Mouse (Mus musculus): ENCODE results near the gene Slc8b1.

The Slc8b1 gene

GRCm38 (mm10) chr5:120510982-120511642 lies at the start of gene Slc8b1:
TSS of gene Slc8b1 (plus strand) at chr5:120511168.
- in situ Hi-C loops (cut with MboI; ENCODE audit: unreplicated experiment in 2 of 2) = no loop called here

GRCm38 (mm10) chr5:120461902-120462301 lies 49.1 kb upstream of the Slc8b1 start:
- in situ Hi-C loops (cut with MboI; ENCODE audit: unreplicated experiment in 2 of 2) = no loop called here

GRCm38 (mm10) chr5:120464321-120464720 lies 46.6 kb upstream of the Slc8b1 start:
- in situ Hi-C loops (cut with MboI; ENCODE audit: unreplicated experiment in 2 of 2) = no loop called here

- in situ Hi-C loops (cut with MboI; ENCODE audit: unreplicated experiment in 2 of 2) = no loop called here
Measured at GRCm38 (mm10) chr5:120465062-120465461, 45.9 kb upstream of the Slc8b1 start.

- in situ Hi-C loops (cut with MboI; ENCODE audit: unreplicated experiment in 2 of 2) = no loop called here
Measured at GRCm38 (mm10) chr5:120465860-120466259, 45.1 kb upstream of the Slc8b1 start.

- in situ Hi-C loops (cut with MboI; ENCODE audit: unreplicated experiment in 2 of 2) = no loop called here
Measured at GRCm38 (mm10) chr5:120467026-120467425, 43.9 kb upstream of the Slc8b1 start.

- in situ Hi-C loops (cut with MboI; ENCODE audit: unreplicated experiment in 2 of 2) = no loop called here
Measured at GRCm38 (mm10) chr5:120468336-120468735, 42.6 kb upstream of the Slc8b1 start.

GRCm38 (mm10) chr5:120468830-120469229 lies 42.1 kb upstream of the Slc8b1 start:
- in situ Hi-C loops (cut with MboI; ENCODE audit: unreplicated experiment in 2 of 2) = no loop called here

GRCm38 (mm10) chr5:120471538-120471937 lies 39.4 kb upstream of the Slc8b1 start:
- in situ Hi-C loops (cut with MboI; ENCODE audit: unreplicated experiment in 2 of 2) = no loop called here

GRCm38 (mm10) chr5:120472770-120473169 lies 38.2 kb upstream of the Slc8b1 start, which contains the start of gene Sdsl:
TSS of gene Sdsl (minus strand) at chr5:120472810.
- in situ Hi-C loops (cut with MboI; ENCODE audit: unreplicated experiment in 2 of 2) = no loop called here

GRCm38 (mm10) chr5:120473361-120473760 lies 37.6 kb upstream of the Slc8b1 start:
- in situ Hi-C loops (cut with MboI; ENCODE audit: unreplicated experiment in 2 of 2) = no loop called here

- in situ Hi-C loops (cut with MboI; ENCODE audit: unreplicated experiment in 2 of 2) = loop anchor here in 1 of 2 experiments (25.0 kb wide), 1 partner anchor 261 kb away; the partner anchor contains the start of gene Oas2
Measured at GRCm38 (mm10) chr5:120475861-120476260, 35.1 kb upstream of the Slc8b1 start.

GRCm38 (mm10) chr5:120476296-120476695 lies 34.7 kb upstream of the Slc8b1 start, which contains the start of gene Sds:
TSS of gene Sds (plus strand) at chr5:120476526.
- in situ Hi-C loops (cut with MboI; ENCODE audit: unreplicated experiment in 2 of 2) = loop anchor here in 1 of 2 experiments (25.0 kb wide), 1 partner anchor 261 kb away; the partner anchor contains the start of gene Oas2

- in situ Hi-C loops (cut with MboI; ENCODE audit: unreplicated experiment in 2 of 2) = loop anchor here in 1 of 2 experiments (25.0 kb wide), 1 partner anchor 259 kb away; the partner anchor contains the start of gene Oas2
Measured at GRCm38 (mm10) chr5:120477993-120478392, 33.0 kb upstream of the Slc8b1 start.

- in situ Hi-C loops (cut with MboI; ENCODE audit: unreplicated experiment in 2 of 2) = loop anchor here in 1 of 2 experiments (25.0 kb wide), 1 partner anchor 258 kb away; the partner anchor contains the start of gene Oas2
Measured at GRCm38 (mm10) chr5:120479538-120479937, 31.4 kb upstream of the Slc8b1 start.

GRCm38 (mm10) chr5:120481205-120481604 lies 29.8 kb upstream of the Slc8b1 start:
- in situ Hi-C loops (cut with MboI; ENCODE audit: unreplicated experiment in 2 of 2) = loop anchor here in 1 of 2 experiments (25.0 kb wide), 1 partner anchor 256 kb away; the partner anchor contains the start of gene Oas2

GRCm38 (mm10) chr5:120483399-120483798 lies 27.6 kb upstream of the Slc8b1 start:
- in situ Hi-C loops (cut with MboI; ENCODE audit: unreplicated experiment in 2 of 2) = loop anchor here in 1 of 2 experiments (25.0 kb wide), 1 partner anchor 254 kb away; the partner anchor contains the start of gene Oas2

- in situ Hi-C loops (cut with MboI; ENCODE audit: unreplicated experiment in 2 of 2) = loop anchor here in 1 of 2 experiments (25.0 kb wide), 1 partner anchor 249 kb away; the partner anchor contains the start of gene Oas2
Measured at GRCm38 (mm10) chr5:120487844-120488243, 23.1 kb upstream of the Slc8b1 start.

- in situ Hi-C loops (cut with MboI; ENCODE audit: unreplicated experiment in 2 of 2) = loop anchor here in 1 of 2 experiments (25.0 kb wide), 1 partner anchor 247 kb away; the partner anchor contains the start of gene Oas2
Measured at GRCm38 (mm10) chr5:120490679-120491192, 20.2 kb upstream of the Slc8b1 start.

GRCm38 (mm10) chr5:120492437-120492836 lies 18.5 kb upstream of the Slc8b1 start:
- in situ Hi-C loops (cut with MboI; ENCODE audit: unreplicated experiment in 2 of 2) = loop anchor here in 1 of 2 experiments (25.0 kb wide), 1 partner anchor 245 kb away; the partner anchor contains the start of gene Oas2

GRCm38 (mm10) chr5:120493440-120493839 lies 17.5 kb upstream of the Slc8b1 start:
- in situ Hi-C loops (cut with MboI; ENCODE audit: unreplicated experiment in 2 of 2) = loop anchor here in 1 of 2 experiments (25.0 kb wide), 1 partner anchor 244 kb away; the partner anchor contains the start of gene Oas2

Data from v-Abl transformed pro-B cells (cell line).